Mouse (Mus musculus) bone marrow macrophage, adult 2 months (primary cell): ENCODE measurements around the gene Maml2.

Source experiments
- CTCF ChIP-seq: IDR thresholded peaks from 2 replicates; pipeline ENCODE4 v1.5.1; 2012; ENCODE audit warnings: low read depth, mild to moderate bottlenecking, low read length, moderate library complexity
- POLR2A ChIP-seq: IDR thresholded peaks from 2 replicates; pipeline ENCODE4 v1.6.1; 2012; ENCODE audit warnings: mild to moderate bottlenecking, low read depth, low read length, borderline replicate concordance

DNA sequence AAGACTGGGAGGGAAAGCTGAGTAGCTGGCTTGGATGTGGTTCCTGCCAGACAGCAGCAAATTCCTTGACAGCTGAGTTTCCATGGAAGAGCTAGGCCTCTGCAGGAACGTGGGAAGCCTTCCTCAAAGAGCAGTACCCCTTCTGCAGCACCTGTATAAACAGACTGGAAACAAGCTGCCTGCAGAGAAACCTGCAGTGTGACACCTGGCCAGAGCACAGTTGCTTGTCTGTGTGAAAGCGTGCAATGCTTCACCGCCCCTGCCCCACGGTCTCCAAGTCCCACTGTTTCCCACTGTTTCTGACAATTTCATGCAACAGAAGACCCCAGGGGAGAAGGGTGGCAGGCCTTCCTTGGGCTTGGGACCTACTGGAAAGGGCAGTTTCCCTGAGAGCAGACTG, 241.8 kb downstream of the Maml2 start:
- no peak for TF ChIP-seq CTCF
- no peak for TF ChIP-seq POLR2A
